ENCODE assay signal across 8 mouse cellular contexts in the genomic region with DNA sequence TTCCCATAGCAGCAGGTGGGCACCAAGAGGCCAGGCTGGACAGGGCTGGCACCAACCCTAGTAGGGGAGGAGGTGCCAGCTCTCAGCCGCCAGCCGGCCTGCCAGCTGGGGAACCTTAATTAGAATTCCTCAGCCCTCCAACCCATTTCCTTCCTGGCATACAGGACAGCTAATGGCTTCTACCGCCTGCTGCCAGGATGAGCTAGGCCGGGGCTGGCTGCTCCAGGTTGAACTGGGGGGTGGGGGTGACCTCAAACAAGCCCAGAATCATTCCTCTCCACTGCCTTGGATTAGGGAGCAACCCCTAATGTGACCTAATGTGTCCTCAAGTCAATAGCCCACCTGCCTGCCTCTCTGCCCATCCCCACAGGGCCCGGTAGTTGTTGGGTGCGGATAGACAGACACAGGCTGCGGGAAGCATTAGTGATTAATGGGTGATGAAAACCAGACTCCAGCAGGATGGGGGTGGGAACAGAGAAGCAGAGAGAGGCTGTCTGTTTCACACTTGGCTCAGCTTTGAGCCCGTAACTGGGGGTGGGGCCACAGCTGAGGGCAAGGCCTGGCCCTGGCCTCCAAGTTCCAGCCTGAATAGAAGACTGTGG.
DNase-seq lines count a peak whose midpoint lies in the region; ATAC-seq and TF ChIP-seq lines count a peak whose summit lies in the region.

No protein-coding gene starts in this region.

- peak overlapping the region; percentile 80 for H3K27ac ChIP-seq in embryonic facial prominence, embryonic 14.5 days (replicated peaks; ENCODE audit: low read depth, low read length)
- peak overlapping the region; percentile 47 for H3K27ac ChIP-seq in heart, embryonic 16.5 days (ENCODE audit: low read length)
- no peak overlapping the region for H3K27ac ChIP-seq in liver, postnatal 0 days (ENCODE audit: low read depth)

- TF ChIP-seq CTCF in liver, postnatal 0 days (IDR thresholded peaks at IDR 0.05; ENCODE audit: low read depth): no peak

- peak; percentile 48 for DNase-seq in urinary bladder, postnatal 25 days (ENCODE audit: low spot score)
- DNase-seq in urinary bladder, adult 2 months (ENCODE audit: low spot score): no peak
- peak; percentile 69 for DNase-seq in embryonic facial prominence, embryonic 14.5 days (ENCODE audit: low spot score)
- peak; percentile 66 to 83 for DNase-seq in kidney, postnatal 25 days
- DNase-seq in lung, postnatal 25 days (ENCODE audit: low spot score): peak; percentile 63
- DNase-seq in testis, postnatal 10 days (ENCODE audit: low spot score): peak; percentile 58
- no peak for DNase-seq in liver, postnatal 0 days

- H3K4me2 ChIP-seq in embryonic facial prominence, embryonic 14.5 days (ENCODE audit: low read depth, low read length): no peak overlapping the region
- H3K4me2 ChIP-seq in heart, embryonic 16.5 days (ENCODE audit: low read depth, low read length): no peak overlapping the region
- H3K4me2 ChIP-seq in liver, postnatal 0 days (ENCODE audit: low read depth, low read length): no peak overlapping the region

- no peaks in the 10 kb centered on the region for H3K36me3 ChIP-seq in embryonic facial prominence, embryonic 14.5 days (ENCODE audit: control insufficient read depth, insufficient read depth, low read length)
- no peaks in the 10 kb centered on the region for H3K36me3 ChIP-seq in heart, embryonic 16.5 days (ENCODE audit: control insufficient read depth, insufficient read depth)
- H3K36me3 ChIP-seq in liver, postnatal 0 days (replicated peaks; ENCODE audit: insufficient read depth, low read length): no peaks in the 10 kb centered on the region

- peaks cover 40% of the 10 kb centered on the region for H3K4me1 ChIP-seq in embryonic facial prominence, embryonic 14.5 days (ENCODE audit: control insufficient read depth, insufficient read depth, low read length)
- H3K4me1 ChIP-seq in heart, embryonic 16.5 days (ENCODE audit: control insufficient read depth, insufficient read depth, low read length): peaks cover 44% of the 10 kb centered on the region
- H3K4me1 ChIP-seq in liver, postnatal 0 days (ENCODE audit: insufficient read depth): peaks cover 20% of the 10 kb centered on the region

- peak; percentile 60; the same call in 1 of the 2 replicates for ATAC-seq in embryonic facial prominence, embryonic 14.5 days (ENCODE audit: low read depth)
- ATAC-seq in heart, embryonic 16.5 days (replicated peaks; ENCODE audit: extremely low read depth, insufficient read depth, low FRiP score): no peak; the same call in 1 of the 2 replicates
- ATAC-seq in liver, postnatal 0 days: no peak

- no peak for TF ChIP-seq EP300 in liver, postnatal 0 days (IDR thresholded peaks at IDR 0.05; ENCODE audit: low read depth)

- H3K4me3 ChIP-seq in embryonic facial prominence, embryonic 14.5 days (ENCODE audit: low read depth, low read length): no peak overlapping the region
- no peak overlapping the region for H3K4me3 ChIP-seq in heart, embryonic 16.5 days (ENCODE audit: low read length)
- H3K4me3 ChIP-seq in liver, postnatal 0 days (ENCODE audit: low read depth, low read length): no peak overlapping the region

- 21% methylated on average over 7 of the region's 8 CpGs for WGBS in embryonic facial prominence, embryonic 14.5 days
- 40% methylated on average over 8 of the region's 8 CpGs for WGBS in heart, embryonic 16.5 days
- WGBS in liver, postnatal 0 days (ENCODE audit: insufficient replicate concordance): 79% methylated on average over 8 of the region's 8 CpGs

- no peak overlapping the region for H3K9ac ChIP-seq in embryonic facial prominence, embryonic 14.5 days (ENCODE audit: low read depth, low read length)
- H3K9ac ChIP-seq in heart, embryonic 16.5 days (ENCODE audit: low read length): 0 out of 2 replicates have a peak overlapping the region, but pooled peaks have one; percentile 8
- H3K9ac ChIP-seq in liver, postnatal 0 days (replicated peaks): no peak overlapping the region

- H3K27me3 ChIP-seq in embryonic facial prominence, embryonic 14.5 days (replicated peaks; ENCODE audit: control insufficient read depth, insufficient read depth, low read length): no peaks in the 10 kb centered on the region
- H3K27me3 ChIP-seq in heart, embryonic 16.5 days (ENCODE audit: control insufficient read depth, insufficient read depth, low read length): no peaks in the 10 kb centered on the region
- H3K27me3 ChIP-seq in liver, postnatal 0 days (ENCODE audit: insufficient read depth, low read length): no peaks in the 10 kb centered on the region

- H3K9me3 ChIP-seq in embryonic facial prominence, embryonic 14.5 days (ENCODE audit: control insufficient read depth, low read length): no peaks in the 10 kb centered on the region
- no peaks in the 10 kb centered on the region for H3K9me3 ChIP-seq in heart, embryonic 16.5 days (replicated peaks; ENCODE audit: control insufficient read depth, low read length)
- no peaks in the 10 kb centered on the region for H3K9me3 ChIP-seq in liver, postnatal 0 days (ENCODE audit: low read length)

Comparison
In these comparisons a context has a peak if more than half of its experiments do, and no peak if none do; other contexts are left out.
1. DNase-seq: peak in urinary bladder, postnatal 25 days (single experiment), embryonic facial prominence, embryonic 14.5 days (single experiment), kidney, postnatal 25 days (2 of 2), lung, postnatal 25 days (single experiment) and testis, postnatal 10 days (single experiment); none in urinary bladder, adult 2 months (single experiment) and liver, postnatal 0 days (single experiment).